Mouse (Mus musculus) lung, postnatal 0 days (tissue): ENCODE data around the gene Cygb. TPM values are rescaled to one million over a fixed set of nuclear protein-coding genes. Genes with fewer than 3 reads are reported as not detected.
"Not testable (repeated sequence)": the region's sequence is repeated elsewhere in the genome, so short reads cannot be mapped to it uniquely, and the experiment has no call there.

Experiments
- ATAC-seq: fragments of 200-750 bp; cut with Nextera tagmentation; 2 replicates; pipeline ENCODE4 v1.8.0; 2017; ENCODE audit warnings: moderate library complexity
- DNase-seq: peaks from one replicate; pipeline ENCODE4 v3.0.0-alpha.2; 2016; ENCODE audit warnings: low spot score
- H3K27ac ChIP-seq: fragments of 300-500 bp; sonication (generic); 2 replicates; pipeline ENCODE4 v1.5.1; 2014; ENCODE audit warnings: antibody characterized with exemption, mild to moderate bottlenecking, low read length, mixed read lengths
- H3K27me3 ChIP-seq: fragments of 300-500 bp; sonication (generic); replicated peaks from 2 replicates; pipeline ENCODE4 v1.6.1; 2014; ENCODE audit warnings: low read length, mixed read lengths; ENCODE audit not compliant: insufficient read depth
- H3K36me3 ChIP-seq: fragments of 300-500 bp; sonication (generic); 2 replicates; pipeline ENCODE4 v1.6.1; 2014; ENCODE audit warnings: low read length, mixed read lengths; ENCODE audit not compliant: insufficient read depth
- H3K4me1 ChIP-seq: fragments of 300-500 bp; sonication (generic); 2 replicates; pipeline ENCODE4 v1.6.1; 2014; ENCODE audit warnings: antibody characterized with exemption, low read depth, low read length, mixed read lengths; ENCODE audit not compliant: insufficient read depth
- H3K4me2 ChIP-seq: fragments of 300-500 bp; sonication (generic); replicated peaks from 2 replicates; pipeline ENCODE4 v1.6.1; 2014; ENCODE audit warnings: low read depth, mild to moderate bottlenecking, low read length, moderate library complexity, mixed read lengths
- H3K4me3 ChIP-seq: fragments of 300-500 bp; sonication (generic); 2 replicates; pipeline ENCODE4 v1.5.1; 2014; ENCODE audit warnings: low read depth, low read length
- H3K9ac ChIP-seq: fragments of 300-500 bp; sonication (generic); replicated peaks from 2 replicates; pipeline ENCODE4 v1.6.1; 2014; ENCODE audit warnings: low read depth, mild to moderate bottlenecking
- H3K9me3 ChIP-seq: fragments of 300-500 bp; sonication (generic); 2 replicates; pipeline ENCODE4 v1.6.1; 2016; ENCODE audit warnings: low read length, mixed read lengths
- CTCF ChIP-seq: IDR thresholded peaks from 2 replicates; pipeline ENCODE4 v1.5.1; 2016; ENCODE audit warnings: antibody characterized with exemption, mild to moderate bottlenecking
- EP300 ChIP-seq: IDR thresholded peaks from 2 replicates; pipeline ENCODE4 v1.6.1; 2016; ENCODE audit warnings: antibody characterized with exemption, mild to moderate bottlenecking, control low read depth
- WGBS: fragments of 180-500 bp; shearing (Covaris S2); extraction: QIAGEN DNeasy Blood & Tissue Kit; methylation state at CpG from one replicate; pipeline ENCODE4 v1.1.7; 2014; 5-methylcytosine and 5-hydroxymethylcytosine counted together
- polyA plus RNA-seq: library from polyadenylated mRNA; unstranded; fragments of >200 nt; fragmentation: Nextera tagmentation; extraction: Ambion mirVana; gene quantifications from 2 replicates; pipeline ENCODE4 v1.2.1, GENCODE M21; 2015

Cygb gene
- polyA plus RNA-seq, 1 experiment from 2014 or later = 32.0 TPM

DNA sequence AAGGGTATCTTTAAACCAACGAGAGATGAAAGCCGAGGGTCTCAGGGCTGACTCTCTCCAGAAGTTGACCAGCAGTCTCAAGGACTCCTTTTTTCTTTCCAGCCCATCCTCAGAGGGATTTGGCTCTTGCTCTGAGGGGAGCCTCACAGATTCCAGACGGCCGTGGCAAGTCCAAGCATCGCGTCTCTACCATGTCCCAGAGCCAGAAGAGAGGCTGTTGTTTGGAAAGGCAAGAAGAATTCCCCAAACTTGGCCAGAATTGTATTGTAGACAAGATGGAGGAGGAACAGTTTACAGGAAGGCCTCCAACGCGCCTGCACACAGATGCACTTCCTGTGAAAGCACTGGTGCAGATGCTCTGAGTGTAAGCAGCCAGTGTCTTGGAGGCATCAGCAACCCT is 13.8 kb upstream of the Cygb start:
- H3K4me1 ChIP-seq = peaks cover 4% of the 10 kb centered on the region
- no peak overlapping the region for H3K27ac ChIP-seq
- 56% methylated on average over 8 of the region's 8 CpGs for WGBS
- no peak overlapping the region for H3K4me2 ChIP-seq
- no peaks in the 10 kb centered on the region for H3K36me3 ChIP-seq
- DNase-seq = no peak
- ATAC-seq = no peak
- H3K27me3 ChIP-seq = no peaks in the 10 kb centered on the region
- H3K9ac ChIP-seq = no peak overlapping the region
- TF ChIP-seq CTCF = no peak
- TF ChIP-seq EP300 = no peak
- H3K9me3 ChIP-seq = no peaks in the 10 kb centered on the region
- no peak overlapping the region for H3K4me3 ChIP-seq

DNA sequence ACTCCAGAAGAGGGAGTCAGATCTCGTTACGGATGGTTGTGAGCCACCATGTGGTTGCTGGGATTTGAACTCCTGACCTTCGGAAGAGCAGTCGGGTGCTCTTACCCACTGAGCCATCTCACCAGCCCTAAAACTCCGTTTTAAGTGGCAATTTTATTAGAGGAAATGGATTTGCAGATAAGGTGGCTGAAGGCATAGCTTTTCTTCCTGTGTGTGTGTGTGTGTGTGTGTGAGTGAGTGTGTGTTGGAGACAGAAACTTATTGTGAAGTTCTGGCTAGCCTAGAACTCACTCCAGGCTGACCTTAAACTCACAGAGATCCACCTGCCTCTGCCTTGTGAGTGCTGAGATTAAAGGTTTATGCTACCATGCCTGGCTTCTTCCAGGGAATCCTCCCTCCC is 12.9 kb upstream of the Cygb start:
- not testable (repeated sequence) for DNase-seq, H3K27ac ChIP-seq, H3K4me2 ChIP-seq, H3K4me3 ChIP-seq, H3K4me1 ChIP-seq, H3K27me3 ChIP-seq, H3K36me3 ChIP-seq, H3K9me3 ChIP-seq, ATAC-seq, H3K9ac ChIP-seq
- WGBS = 63% methylated on average over 3 of the region's 5 CpGs

DNA sequence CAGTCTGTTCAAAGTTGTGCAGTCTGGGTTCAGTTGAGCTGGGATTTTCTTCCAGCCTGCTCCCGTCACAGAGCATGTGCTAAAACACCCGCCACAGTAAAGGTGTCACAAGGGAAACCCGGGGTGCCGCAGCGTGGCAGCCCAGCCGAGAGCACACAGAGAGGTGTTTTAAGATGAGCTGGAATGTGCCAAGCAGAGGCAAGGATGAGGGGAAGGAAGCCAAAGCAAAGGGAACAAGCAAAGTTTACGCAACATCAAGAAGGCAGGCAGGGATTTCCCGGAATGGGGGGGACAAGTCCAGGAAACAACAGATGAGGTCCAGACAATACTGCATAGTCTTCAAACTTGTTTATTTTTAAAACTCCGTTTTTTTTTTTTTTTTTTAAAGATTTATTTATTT is 12.5 kb upstream of the Cygb start:
- H3K4me2 ChIP-seq = no peak overlapping the region
- DNase-seq = peak; percentile 96
- TF ChIP-seq CTCF (no peak), EP300 (peak; percentile 87)

DNA sequence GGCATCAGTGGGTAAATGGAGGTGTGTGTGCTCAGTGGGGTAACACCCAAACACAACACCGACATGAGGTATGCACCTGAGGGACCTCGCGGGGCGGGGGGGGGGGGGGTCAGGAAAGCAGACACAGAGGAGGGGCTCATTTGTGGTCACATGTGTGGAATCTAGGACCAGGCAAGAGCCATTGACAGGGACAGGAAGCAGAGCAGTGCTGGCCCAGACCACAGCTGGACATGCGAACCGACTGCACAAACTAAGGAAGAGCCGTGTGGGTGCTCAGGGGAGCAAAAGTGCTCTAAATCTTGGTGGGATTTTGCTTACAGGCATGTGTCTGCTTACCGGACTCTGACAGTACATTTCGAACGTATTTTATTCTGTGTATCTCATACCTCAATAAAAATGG is 11.2 kb upstream of the Cygb start:
- Histone ChIP-seq H3K9me3 (no peaks in the 10 kb centered on the region), H3K27ac (no peak overlapping the region), H3K4me3 (no peak overlapping the region), H3K4me2 (no peak overlapping the region), H3K4me1 (peaks cover 20% of the 10 kb centered on the region), H3K27me3 (no peaks in the 10 kb centered on the region), H3K36me3 (no peaks in the 10 kb centered on the region), H3K9ac (no peak overlapping the region)
- DNase-seq = no peak
- no peak for ATAC-seq
- TF ChIP-seq CTCF = no peak
- TF ChIP-seq EP300 = no peak
- 63% methylated on average over 10 of the region's 10 CpGs for WGBS

More for the DNA sequence above, 12.5 kb upstream of the Cygb start:
- H3K36me3 ChIP-seq = no peaks in the 10 kb centered on the region
- H3K27ac ChIP-seq = 0 out of 2 replicates have a peak overlapping the region, but pooled peaks have one; percentile 1
- peaks cover 13% of the 10 kb centered on the region for H3K4me1 ChIP-seq
- no peak overlapping the region for H3K9ac ChIP-seq
- ATAC-seq = peak; percentile 60
- WGBS = 15% methylated on average over 9 of the region's 9 CpGs
- no peaks in the 10 kb centered on the region for H3K9me3 ChIP-seq
- no peaks in the 10 kb centered on the region for H3K27me3 ChIP-seq
- H3K4me3 ChIP-seq = no peak overlapping the region

DNA sequence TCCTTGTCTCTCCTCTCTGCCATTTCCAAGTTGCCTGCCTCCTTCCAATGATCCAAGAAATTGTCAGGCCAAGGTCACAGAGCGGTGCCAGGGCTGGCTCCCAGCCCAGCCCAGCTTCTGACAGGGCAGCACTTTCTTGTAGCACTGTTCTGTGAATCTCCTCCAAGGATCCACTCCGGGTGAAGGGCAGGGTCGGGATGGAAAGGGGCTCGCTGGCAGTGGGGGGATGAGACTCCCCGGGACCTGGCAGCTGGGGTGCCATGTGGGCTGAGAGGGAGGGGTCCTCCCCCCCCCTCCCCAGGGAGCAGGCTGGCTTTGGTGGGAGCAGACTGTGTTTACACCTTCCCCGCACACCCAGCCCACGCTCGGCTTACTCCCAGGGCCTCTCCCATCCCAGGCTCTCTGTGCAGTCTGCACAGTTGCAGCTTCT is 7.8 kb upstream of the Cygb start:
- H3K4me2 ChIP-seq = no peak overlapping the region
- H3K27me3 ChIP-seq = no peaks in the 10 kb centered on the region
- DNase-seq = no peak
- peaks cover 31% of the 10 kb centered on the region for H3K4me1 ChIP-seq
- ATAC-seq = no peak
- H3K27ac ChIP-seq = no peak overlapping the region
- no peak overlapping the region for H3K4me3 ChIP-seq
- H3K9me3 ChIP-seq = no peaks in the 10 kb centered on the region
- 48% methylated on average over 7 of the region's 8 CpGs for WGBS
- TF ChIP-seq EP300 = no peak
- TF ChIP-seq CTCF = no peak
- H3K9ac ChIP-seq = no peak overlapping the region
- no peaks in the 10 kb centered on the region for H3K36me3 ChIP-seq

DNA sequence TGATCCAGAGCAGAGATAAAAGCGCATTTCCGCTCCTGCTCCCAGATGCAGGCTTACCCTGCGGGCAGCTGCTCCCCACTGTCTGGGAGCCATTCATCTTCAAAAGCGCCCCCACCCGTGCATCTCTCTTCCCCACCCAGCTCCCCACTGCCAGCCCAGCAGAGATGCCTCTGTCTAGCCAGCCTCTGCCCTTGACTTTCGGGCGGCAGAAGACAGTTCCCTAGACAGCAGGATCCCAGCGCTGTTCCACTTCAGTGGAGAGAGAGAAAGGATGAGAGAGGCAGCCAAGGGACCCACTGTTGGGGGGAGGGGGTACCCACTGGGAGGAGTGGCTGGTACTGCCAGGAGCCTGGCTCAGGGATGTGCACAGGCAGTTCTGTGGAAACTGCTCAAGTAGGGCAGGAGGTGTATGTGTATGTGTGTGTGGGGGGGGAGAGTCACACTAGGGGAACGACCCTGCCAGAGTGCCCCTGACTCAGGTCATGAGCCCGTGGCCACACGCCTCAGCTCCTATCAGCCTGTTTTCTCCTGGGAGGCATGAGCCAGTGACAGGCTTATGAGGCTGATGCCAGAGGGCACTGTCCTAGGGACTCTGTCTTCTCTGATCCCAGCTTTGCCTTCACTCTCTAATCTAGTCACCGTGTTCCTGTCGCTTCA is 7.3 kb upstream of the Cygb start:
- DNase-seq (no peak), ATAC-seq (no peak)
- Histone ChIP-seq H3K4me1 (peaks cover 31% of the 10 kb centered on the region), H3K4me3 (no peak overlapping the region), H3K9ac (no peak overlapping the region), H3K36me3 (no peaks in the 10 kb centered on the region), H3K27ac (no peak overlapping the region), H3K27me3 (no peaks in the 10 kb centered on the region), H3K9me3 (no peaks in the 10 kb centered on the region), H3K4me2 (no peak overlapping the region)
- 34% methylated on average over 13 of the region's 13 CpGs for WGBS
- no peak for TF ChIP-seq CTCF
- TF ChIP-seq EP300 = no peak

DNA sequence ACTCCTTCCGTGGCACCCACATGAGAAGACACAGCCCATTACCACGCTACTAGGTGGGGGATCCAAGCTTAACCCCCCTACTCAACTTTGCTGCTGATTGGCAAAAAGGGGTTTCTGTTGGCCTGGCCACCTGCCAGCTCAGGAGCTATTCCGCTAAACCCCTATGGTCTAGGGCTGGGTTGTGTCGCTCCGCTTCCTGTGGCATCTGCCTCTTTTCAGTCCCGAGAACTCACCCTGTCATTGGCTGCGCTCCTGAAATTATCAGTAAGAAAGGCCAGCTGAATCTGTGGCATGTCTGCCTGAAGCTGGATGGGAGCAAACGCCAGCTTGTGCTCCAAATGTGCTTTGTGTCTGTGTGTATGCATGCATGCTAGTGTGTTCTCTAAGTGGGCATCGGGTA is 6.1 kb upstream of the Cygb start:
- H3K9me3 ChIP-seq = no peaks in the 10 kb centered on the region
- no peak overlapping the region for H3K4me3 ChIP-seq
- 69% methylated on average over 9 of the region's 9 CpGs for WGBS
- TF ChIP-seq EP300 = no peak
- no peak for TF ChIP-seq CTCF
- H3K27me3 ChIP-seq = no peaks in the 10 kb centered on the region
- no peaks in the 10 kb centered on the region for H3K36me3 ChIP-seq
- DNase-seq (no peak), ATAC-seq (no peak)
- H3K9ac ChIP-seq = no peak overlapping the region
- H3K27ac ChIP-seq = no peak overlapping the region
- no peak overlapping the region for H3K4me2 ChIP-seq
- peaks cover 31% of the 10 kb centered on the region for H3K4me1 ChIP-seq
